Mouse (Mus musculus) kidney, adult 9 months (tissue): ENCODE measurements at regions not wholly inside any gene's neighbourhood (a gene's known extent, or its start where the extent isn't known, plus 50 kb on each side); places are given as distances from the start of the nearest gene placed in this dataset.

Experiments used
- DNase-seq: peaks from one replicate; pipeline ENCODE4 v3.0.0; 2022

DNA sequence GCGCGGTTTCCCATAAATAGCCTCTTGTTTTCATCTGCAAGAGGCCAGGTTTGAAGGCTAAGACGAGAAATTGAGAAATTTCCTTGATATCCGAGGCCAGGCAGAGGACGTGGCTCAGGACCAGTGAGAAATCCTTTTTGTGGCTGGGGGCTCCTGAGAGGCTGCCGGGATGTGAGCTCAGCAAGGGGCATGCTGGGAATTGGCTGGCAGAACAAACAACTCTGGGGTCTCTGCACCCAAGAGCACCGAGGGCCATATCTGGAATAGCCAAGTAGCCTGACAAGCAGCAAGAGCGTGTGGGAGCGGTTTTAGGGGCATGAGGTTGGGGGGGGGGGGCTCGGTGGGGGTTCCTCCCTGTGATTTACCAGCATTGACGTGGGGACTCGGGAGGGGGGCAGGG lies 462.5 kb downstream of the Ccdc171 start:
- no peak for DNase-seq

DNA sequence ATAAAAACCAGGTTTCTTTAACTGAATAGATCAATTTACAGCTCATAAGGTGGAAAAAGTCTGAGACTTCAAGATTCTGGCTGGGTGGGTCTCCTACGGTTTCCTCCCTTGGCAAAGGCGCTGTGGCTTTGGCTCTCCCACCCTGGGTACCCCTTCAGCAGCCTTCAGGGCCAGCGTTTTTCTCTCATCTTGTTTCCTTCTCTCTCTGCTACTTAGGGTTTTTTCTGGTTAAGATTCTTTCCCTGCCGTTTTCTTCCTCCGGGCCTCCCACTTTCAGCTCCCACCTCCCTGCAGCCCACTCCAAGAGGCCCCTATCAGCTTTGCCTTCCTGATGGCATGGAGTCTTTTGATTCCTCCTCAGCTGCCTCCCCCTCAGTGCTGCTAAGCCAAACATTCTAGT lies 463.0 kb downstream of the Ccdc171 start:
- no peak for DNase-seq

DNA sequence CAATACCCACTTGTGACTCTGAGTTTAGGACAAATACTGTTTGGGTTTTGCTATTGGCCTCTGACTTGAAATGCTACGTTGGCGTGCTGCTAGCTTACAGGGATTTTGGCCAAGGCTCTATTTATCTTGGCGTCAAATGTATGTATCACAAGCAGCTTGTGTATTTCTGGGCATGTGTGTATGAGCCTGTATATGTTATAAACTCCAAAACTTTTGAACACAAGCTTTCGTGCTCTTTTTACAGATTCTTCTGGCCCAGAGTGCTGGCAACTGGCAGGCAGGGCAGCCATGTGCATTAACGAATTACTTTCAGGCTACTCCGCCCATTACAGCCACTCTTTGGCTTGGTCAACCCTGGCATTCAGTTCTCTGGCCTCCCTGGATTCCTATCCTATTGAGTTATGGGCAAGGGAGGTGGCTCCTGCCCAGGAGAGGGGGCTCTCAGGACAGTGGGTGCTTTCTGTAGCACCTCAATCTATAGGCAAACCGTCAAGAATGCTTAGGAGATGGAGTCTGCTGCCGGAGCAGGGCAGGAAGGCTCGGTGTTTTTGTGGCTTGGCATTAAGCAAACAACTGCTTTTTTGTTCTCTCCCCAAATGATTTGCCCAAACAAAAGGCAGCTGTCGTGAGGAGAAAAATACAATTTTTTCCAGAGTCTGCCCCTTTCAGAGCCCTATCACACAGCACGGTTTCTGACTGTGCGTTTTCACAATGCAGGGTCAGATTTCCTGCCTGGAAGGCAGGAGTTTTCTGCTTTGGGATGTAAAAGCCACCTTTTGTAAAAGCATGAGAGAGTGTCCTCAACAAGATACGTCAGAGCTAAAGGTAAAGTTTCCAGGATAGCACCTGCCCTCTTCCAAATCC lies 465.0 kb downstream of the Ccdc171 start:
- DNase-seq: no peak

DNA sequence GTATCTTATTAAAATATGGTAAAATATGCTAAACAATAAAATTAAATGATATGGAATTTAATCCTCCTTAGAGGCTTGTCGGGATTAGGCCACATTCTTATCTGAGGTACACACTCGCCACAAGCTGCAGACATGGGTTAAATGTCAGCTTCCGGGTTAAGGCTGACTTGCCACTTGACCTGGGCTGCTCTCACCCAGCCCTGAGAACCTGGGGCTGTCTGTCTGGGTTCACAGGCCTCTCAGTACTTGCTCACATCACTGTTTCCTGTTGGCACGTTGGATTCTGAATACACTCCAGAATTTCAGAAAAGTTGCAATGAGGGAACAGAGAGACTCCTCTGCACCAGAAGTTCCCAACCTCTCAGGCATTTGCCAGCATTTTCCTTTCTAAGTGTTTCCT lies 465.9 kb downstream of the Ccdc171 start:
- DNase-seq: no peak

DNA sequence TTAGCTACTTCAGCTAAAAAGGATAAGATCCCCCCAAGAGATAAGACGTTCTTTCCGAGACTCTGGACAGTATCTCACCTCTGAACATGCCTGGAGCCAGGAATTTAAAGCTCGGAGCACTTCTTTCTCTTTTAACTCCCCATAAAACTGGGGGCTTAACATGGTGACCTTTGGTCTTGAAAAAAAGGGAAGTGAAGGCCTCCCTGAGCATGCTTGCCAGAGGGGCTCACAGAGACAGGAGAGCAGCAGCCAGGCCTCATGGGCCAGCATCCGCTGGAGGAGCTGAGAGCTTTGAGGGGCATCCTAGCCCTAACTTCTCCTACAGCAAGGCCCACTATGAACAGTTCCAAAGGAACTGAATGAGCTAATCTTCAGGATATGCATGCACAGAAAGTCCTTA lies 471.7 kb downstream of the Ccdc171 start:
- no peak for DNase-seq

DNA sequence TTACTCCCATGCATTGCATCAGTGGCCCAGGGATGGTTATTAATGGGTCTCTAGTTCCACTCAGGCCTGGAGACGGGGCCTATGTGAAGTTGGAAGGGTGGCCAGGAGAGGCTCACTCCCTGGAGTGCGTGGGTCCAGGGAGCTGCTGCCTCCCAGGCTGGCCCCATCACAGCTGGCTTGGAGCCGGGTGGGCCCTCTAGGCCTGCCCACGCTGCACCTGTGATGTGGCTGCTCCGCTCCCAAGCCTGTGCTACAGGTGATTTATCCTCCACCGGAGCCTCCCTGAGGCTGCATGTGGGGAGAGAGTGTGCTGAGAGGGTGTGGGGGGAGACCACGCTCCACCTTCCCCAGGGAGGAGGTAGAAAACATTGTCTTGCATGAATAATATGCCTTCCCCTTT lies 476.3 kb downstream of the Ccdc171 start:
- no peak for DNase-seq

DNA sequence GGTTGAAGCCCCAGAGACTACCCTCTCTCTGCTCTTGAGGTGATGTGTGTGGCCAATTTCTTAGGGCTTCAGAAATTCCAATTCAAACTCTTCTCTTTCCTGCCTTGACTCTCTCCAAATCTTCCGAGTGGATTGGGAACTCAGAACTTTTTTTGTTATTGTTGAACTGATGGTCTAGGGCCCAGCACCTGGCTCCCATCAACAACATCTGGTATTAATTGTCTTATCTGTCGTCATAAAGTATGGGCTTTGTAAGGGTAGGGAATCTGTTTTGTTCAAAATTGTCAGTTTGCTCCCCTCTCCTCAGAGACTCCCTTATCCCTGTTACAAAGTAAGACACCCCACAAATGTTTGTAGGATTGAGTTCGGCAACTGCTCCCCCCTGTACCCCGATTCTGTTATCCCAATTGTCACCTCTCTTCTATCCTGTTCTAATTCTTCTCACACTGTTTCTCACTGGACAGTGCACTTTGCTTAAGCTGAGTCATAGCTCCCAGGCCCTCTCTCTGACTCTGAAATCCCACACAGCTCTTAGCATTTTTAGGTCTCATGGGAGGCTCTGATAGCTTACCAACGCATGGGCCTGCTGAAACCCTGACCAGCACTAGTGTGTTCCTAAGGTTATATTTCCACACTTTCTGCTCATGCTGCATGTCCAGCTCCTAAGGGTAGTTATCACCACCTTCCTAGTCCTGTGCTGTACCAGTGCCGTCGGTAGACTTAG lies 478.9 kb downstream of the Ccdc171 start:
- DNase-seq: no peak

DNA sequence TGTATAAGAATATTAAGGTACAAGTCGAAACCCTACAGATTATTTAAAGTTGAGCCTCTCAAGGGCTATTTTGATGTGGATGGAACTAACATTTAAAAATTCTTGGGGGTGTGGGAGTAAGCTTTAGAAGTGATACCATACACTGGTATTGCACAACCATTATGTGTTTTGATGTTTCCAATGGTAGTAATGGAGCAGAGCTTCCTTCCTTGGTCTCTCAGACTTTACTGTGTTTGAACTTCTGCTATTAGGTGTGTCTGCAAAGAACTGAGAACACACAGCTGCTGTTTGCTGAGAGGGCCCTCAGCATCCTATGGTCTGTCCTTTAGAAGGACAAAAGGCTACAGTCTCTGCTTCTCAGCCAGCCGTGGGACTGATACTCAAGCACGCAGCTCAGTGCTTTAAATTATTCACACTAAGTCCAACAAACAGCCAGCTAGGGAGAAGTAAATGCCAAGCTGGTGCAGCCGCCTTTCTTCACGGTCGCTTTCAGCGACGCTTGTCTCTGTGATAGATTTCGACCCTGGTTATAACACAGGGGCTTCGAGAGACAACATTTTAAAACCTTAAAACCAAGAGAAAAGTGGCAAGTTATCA lies 479.5 kb downstream of the Ccdc171 start:
- no peak for DNase-seq

DNA sequence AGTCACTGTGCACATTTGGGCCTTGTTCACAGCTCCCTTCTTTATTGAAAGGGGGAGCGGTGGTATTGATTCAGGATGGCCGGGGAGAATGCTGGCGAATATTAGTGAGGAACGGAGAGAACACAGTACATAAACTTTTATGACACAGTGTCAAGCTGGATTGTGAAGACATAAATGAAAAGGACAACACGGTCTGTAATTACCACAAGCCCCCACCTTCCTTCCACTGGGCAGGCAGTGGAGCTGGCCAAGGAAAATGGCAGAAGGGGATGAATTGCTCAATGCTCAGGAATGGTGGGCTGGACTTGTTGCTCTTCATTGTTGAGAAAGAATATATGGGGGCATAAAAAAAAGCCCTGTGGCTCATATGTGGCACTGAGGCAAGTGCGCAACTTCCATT lies 486.6 kb downstream of the Ccdc171 start:
- no peak for DNase-seq

DNA sequence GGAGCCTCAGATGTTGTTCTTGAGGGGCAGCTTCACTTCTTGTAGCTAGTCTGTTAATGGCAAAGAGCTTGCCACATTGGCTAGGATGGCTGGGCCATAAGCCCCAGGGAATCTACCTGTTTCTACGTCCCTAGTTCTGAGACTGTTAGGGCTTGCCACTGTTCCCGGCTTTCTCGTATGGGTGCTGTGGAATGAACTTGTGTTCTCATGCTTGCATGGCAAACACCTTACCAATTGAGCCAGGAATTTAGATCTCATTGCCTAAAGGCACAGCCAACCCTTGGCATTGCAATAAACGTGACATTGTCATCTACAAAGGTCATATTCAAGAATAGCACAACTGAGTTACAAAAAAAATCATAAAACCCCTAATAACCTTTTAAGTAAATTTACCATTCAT lies 489.8 kb downstream of the Ccdc171 start:
- peak; percentile 17 for DNase-seq

DNA sequence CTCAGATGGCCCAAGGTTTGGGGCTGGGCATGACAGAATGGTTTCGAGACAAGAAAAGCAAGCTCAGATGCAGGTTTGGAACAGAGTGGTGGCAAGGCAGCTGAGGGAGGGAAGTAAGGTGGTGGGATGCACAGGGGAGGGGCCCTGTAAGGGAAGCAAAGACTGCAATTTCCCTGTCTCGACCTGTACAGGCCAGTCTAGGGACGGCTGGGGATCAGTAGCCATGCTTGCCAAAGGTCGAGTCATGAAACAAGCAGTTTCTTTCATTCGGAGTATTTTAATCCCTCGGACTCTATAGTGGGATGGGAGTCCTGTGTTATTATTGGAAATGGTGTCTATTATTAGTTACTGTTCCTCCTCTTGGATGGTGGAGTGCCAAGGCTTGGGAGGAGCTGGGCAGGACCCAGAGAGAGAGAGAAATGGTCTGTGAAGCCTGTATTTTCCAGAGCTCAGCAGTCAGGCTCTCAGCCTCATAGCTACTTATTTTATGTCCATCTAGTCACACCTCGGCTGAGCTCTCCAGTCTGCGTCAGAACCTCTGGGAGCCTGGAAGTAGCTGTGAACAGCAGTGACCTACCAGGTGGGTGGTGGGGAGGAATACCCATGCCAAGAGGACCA lies 490.3 kb downstream of the Ccdc171 start:
- peak; percentile 10 for DNase-seq

DNA sequence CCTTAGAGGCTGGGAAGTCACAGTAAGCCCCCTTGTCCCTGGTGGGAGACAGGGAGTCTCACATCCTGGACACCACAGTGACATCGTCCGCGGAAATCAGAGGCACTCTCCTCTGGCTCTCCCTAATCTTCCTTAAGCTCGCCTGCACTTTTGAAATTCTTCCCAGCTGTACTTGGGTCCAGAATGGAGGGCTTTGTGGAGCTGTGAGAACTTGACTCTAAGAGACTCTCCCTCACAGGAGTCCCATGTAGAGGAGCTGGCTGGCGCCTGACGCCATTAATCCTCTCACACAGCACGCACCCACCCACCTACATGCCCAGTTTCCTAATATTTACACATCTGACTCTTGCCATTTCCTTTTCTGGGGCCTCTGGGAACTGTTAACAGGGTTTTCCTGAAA lies 492.8 kb downstream of the Ccdc171 start:
- DNase-seq: no peak

DNA sequence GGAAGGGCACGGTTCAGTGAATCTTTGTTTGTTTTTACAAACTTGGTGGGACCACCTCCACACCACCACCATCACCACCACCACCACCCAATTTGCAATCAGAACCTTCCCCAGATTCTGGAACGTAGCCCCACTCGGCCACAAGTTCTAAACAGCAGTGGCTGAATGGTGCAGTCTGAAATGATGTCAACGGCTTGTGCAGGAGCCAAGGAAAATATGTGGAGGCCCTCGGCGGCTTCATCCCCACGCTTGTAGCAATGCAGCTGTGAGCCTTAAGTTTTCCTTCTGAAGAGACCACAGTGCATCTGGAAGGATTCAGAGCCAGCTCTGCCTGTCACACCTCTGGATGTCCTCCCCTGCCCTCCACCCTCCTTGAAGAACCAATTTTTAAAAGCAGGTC lies 493.4 kb downstream of the Ccdc171 start:
- DNase-seq: no peak

DNA sequence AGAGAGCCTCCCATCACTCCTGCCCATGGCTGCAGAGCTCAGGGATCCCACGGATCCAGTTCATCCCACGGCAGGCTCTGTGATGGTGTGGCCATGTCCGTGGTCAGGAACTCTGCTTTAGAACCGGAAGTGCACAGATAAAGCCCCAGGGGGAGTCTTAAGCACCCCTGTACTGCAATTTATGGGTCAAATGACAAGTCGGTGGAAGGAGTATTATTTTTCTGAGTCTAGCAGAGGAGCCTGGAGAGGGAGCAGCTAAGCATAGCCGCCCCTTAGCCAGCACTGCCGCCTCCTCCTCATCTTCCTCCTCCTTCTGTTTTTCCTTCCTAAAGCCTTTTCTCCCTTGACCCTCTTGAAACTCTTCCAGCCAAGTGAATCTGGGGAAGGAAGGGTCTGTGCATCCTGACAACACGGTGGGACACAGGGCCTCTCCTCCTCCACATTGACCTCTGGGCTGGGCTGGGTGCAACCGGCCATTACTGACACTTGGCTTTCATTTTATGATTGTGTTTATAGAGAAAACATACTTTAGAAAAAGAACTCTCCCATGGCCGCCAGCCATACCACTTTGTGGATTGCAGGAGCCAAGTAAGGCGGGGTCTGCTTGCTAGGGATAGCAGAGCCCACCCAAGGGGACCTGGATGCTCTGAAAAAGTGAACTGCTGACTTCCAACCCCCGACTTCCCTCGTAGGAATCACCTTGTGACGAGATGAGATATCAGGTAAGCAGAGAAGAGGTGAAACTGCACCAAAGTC lies 494.3 kb downstream of the Ccdc171 start:
- DNase-seq: peak; percentile 3

DNA sequence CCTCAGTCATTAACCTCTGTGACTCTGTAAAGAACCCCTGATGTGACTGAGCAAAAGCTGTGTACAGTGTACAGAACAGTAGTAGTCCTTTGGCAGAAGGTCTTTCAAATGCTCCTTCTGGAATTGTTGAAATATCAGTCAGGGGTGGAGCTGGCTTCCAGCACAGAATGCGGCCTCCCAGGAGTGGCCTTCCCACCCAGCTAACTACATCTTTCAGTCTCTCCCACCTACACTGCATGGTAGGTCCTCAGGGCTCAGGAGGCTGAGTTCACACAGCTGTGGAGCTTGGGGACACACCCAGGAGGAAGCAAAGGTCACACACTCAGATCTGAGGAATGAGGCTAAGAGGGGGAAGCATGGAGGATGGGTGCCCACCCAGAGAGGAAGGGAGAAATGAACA lies 495.3 kb downstream of the Ccdc171 start:
- no peak for DNase-seq

DNA sequence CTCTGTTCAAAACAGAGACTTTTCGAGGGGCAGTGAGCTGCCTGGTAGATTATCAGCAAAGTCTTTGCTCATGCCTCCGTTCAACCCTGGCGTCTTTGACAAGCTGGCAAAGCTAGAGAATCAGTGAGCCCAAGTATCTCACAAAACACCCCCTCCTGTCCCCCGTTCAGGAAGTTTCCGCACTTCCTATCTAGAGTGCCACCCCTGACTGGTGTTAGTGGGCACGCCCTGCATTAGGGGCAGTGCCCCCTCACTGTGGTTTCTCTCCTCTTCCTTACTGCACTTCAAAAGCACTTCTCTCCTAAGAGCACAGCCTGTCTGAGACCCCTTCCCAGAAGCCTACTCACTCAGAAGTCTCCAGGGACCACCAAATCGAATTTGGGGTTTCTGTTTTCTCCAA lies 497.0 kb downstream of the Ccdc171 start:
- no peak for DNase-seq

DNA sequence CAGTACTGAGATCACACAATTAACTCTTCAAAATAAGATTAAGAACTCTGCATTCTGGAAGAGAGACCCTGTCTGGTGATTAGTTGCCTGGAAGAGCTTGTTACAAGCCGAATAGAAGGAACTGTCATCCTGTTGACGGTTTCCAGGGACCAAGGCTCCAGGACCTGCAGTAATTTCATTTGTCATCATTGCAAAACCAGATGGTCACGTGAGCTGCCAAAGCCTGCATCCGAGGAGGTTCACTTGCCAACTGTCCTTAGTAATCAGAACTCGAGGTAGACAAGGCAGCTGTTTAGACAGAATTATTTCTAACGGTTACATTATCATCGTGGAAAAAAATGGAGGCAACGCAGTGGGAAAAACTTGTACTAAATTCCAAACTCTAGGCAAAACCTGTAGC lies 500.8 kb downstream of the Ccdc171 start:
- no peak for DNase-seq

DNA sequence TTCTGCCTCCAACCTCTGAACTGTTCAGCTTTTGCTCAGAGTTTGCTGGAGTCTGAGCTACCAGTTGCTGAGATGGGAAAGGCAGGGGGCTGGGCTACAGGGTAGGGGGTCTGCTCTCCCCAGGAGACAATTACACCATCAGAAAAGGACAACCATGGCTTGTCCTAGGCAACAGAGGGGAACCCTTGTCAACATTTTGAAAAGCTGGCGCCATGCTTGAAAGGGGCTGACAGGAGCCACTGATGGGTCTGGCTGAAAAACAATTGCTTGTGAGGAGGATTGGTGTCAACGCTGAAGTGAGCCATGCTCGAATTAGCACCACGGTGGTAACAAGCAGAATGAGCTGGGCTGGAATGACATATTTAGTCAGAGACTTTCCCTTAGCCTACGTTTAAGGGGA lies 502.8 kb downstream of the Ccdc171 start:
- no peak for DNase-seq

DNA sequence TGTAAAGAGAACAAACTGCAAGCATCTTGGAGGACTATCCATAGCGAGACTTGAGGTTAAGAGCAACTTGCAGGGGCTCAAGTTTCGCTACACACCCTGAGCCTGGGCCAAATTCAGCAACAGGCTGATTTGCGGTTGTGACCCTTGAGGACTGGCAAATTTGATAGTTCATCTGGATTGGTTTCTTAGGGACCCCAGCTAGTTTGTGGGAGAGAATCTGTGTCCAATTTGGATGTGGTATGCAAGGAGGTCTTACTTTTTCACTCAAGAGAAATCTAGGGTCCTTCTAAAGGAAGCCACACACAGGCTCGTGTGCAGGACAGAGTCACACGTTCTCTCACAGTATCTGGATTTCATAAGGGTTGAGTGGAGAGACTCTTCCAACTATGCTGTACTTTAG lies 505.6 kb downstream of the Ccdc171 start:
- no peak for DNase-seq

DNA sequence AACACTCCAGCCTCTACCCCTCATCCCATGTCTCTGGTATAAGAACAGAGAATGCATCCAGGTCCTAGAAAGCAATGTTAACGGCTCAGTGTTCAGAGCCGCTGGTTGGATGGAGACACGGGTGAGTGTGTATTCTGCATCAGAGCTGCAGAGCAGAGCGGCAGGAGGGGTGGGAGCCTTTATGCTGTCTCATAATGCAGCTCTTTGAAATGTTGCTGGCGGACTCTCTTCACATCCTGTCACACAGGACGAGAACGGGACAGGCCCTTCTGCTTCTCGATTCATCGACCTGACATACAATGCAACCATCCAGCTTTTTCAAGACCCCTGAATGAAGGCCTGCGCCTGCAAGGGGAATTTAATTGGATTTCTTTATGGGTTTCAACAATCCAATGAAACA lies 507.2 kb downstream of the Ccdc171 start:
- DNase-seq: no peak

DNA sequence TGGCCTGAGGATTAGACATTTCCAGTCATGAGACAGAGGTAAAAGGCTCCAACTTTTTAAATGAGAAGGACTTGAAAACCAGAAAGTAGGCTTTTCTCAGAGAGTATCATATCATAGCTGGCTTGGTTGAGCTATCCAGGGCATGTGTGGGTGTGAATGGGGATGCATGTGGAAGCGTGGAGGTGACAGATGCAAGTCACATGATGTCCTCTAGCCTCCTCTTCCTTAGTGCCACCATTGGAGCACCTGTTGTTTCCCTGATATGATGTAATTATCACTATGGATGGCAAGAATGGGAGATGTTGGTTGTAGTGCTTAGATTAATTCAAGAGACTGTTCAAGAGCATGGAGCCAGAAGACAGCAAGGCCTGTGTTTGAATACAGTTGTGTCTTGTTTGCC lies 510.0 kb downstream of the Ccdc171 start:
- no peak for DNase-seq

DNA sequence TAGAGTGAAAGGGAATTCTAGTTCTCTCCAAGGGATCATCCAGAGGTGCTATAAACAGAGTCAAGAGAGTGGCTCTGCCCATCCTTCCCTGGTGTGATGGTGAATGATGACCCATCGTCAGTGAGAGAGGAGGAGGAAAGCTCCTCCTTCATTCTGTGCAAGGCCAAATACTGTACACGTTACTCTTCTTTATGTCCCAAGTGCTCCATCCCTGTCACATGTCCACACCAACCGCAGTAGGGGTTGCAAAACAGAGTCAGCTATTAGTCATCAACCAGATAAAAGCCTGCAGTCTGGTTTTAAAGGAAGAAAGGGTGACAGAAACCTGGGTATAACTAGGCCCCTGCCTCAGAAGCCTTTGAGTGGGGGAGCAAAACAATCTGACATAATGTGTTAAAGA lies 512.2 kb downstream of the Ccdc171 start:
- DNase-seq: no peak

DNA sequence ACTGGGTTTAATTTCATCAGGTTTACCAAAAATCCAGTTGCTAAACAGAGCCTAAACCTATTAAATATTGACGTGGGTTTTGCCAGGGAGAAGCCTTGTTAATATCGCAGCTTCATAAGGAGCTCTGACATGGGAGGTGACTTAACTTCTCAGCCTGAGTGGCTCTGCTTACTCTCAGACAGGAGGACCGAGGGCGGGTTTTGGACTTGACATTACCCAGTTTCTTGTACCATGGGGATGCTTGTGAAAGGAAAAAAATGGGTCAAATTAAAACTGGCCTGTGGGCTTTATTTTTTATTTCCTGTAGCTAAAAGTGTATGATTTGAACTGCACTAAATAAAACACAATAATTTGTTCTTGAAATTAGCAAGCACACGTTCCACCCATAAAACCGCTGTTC lies 524.9 kb downstream of the Ccdc171 start:
- no peak for DNase-seq
